Mouse (Mus musculus) erythroid progenitor cell, adult 5-6 weeks (primary cell): ENCODE results near the gene Msantd1. TPM values are rescaled to one million over a fixed set of nuclear protein-coding genes. Genes with fewer than 3 reads are reported as not detected.

ENCODE experiments used
- ATAC-seq: replicated peaks from 2 replicates; pipeline ENCODE4 v1.8.0; 2016; ENCODE audit warnings: moderate number of reproducible peaks, mild to moderate bottlenecking, moderate TSS enrichment, inconsistent platforms; ENCODE audit not compliant: poor library complexity, low FRiP score, severe bottlenecking
- total RNA-seq, 2 experiments: library from RNA; stranded (forward) in 1 of 2; stranded (reverse) in 1 of 2; fragments of 150-400 nt in 1 of 2; fragments of 186-747, 209-891 nt in 1 of 2; gene quantifications; 2 replicates each; pipeline versions ENCODE4 v1.2.3 to v1.2.4; 2015 to 2017; ENCODE audit warnings: low replicate concordance in 2 of 2

Gene Msantd1
- total RNA-seq, 2 experiments from 2014 or later: 0.42 TPM; not detected in 1

GRCm38 (mm10) chr5:34957015-34957414, 49.2 kb downstream of the Msantd1 start:
- ATAC-seq: no peak

- ATAC-seq: peak; percentile 65
Measured at GRCm38 (mm10) chr5:34960021-34960420, 52.2 kb downstream of the Msantd1 start.

DNA sequence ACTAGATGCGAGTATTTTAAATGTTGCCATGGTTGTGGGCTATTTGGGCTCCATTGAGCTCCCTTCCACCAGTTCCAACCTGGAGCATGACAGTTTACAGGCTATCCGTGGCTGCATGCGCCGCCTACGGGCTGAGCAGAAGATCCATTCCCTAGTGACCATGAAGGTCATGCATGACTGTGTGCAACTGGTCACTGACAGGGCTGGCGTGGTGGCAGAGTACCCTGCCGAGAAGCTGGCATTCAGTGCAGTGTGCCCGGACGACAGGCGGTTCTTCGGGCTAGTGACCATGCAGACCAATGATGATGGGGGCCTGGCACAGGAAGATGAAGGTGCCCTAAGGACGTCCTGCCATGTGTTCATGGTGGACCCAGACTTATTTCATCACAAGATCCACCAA, 57.7 kb downstream of the Msantd1 start:
- ATAC-seq: no peak

DNA sequence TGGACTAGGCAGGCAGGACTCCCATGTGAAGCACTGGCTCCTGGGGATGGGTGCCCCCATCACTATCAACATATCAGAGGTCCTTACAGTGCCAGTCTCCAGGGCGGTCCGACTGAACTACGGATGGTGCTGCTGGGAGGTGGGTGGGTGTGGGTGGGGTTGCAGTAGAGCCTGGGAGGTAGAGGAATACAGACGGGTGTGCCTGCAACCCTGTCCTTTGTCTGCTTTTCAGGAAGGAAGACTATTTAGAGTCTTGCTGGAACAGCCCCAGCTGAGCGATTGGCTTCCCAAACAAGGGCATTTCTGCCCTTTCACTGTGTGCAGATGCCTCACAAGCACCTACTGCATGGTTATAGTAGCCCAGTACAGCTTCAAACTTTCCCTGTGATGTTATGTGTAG, 60.6 kb downstream of the Msantd1 start:
- ATAC-seq: no peak

DNA sequence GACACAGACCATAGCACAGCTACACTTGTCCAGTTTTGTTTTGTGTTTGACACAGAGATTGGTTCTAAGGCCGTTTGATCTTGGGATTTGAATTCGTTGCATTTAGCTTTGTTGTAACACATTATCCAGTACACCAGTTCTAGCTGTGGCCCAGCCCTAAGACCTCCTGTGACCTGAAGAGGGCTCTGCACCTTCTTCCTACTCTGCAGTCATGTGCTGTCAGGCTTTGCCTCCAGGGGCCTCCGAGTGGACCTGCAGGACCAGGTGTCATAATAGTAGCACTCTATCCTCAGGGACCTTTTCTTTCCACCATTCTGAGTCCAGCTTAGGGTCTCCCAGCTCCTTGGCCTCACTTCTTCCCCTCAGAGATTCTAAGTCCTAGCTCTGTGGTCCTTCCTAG, 64.7 kb downstream of the Msantd1 start:
- no peak for ATAC-seq

Other genes starting within 250 kb of the Msantd1 start
- 5.9 and 15.5 TPM in 2 replicates for gene Nop14, start 247.9 kb upstream of the Msantd1 start, total RNA-seq (2015; ENCODE audit: low replicate concordance)
- gene Nop14, start 247.9 kb upstream of the Msantd1 start, total RNA-seq (2017; ENCODE audit: low replicate concordance): 7.2 and 12.1 TPM in 2 replicates
- 1.7 TPM in 1 of 2 replicates, not detected in the other for gene Grk4, start 247.6 kb upstream of the Msantd1 start, total RNA-seq (2015; ENCODE audit: low replicate concordance)
- gene Grk4, start 247.6 kb upstream of the Msantd1 start, total RNA-seq (2017; ENCODE audit: low replicate concordance): 0.26 TPM in 1 of 2 replicates, not detected in the other
- gene Htt, start 146.3 kb upstream of the Msantd1 start, total RNA-seq (2015; ENCODE audit: low replicate concordance): 31.7 and 38.6 TPM in 2 replicates
- 31.8 and 47.7 TPM in 2 replicates for gene Htt, start 146.3 kb upstream of the Msantd1 start, total RNA-seq (2017; ENCODE audit: low replicate concordance)
- gene Rgs12, start 41.4 kb downstream of the Msantd1 start, total RNA-seq (2015; ENCODE audit: low replicate concordance): 37.3 and 41.4 TPM in 2 replicates
- gene Rgs12, start 41.4 kb downstream of the Msantd1 start, total RNA-seq (2017; ENCODE audit: low replicate concordance): 62.8 and 79.7 TPM in 2 replicates
- not detected in 2 replicates for gene Hgfac, start 133.5 kb downstream of the Msantd1 start, total RNA-seq (2015; ENCODE audit: low replicate concordance)
- gene Hgfac, start 133.5 kb downstream of the Msantd1 start, total RNA-seq (2017; ENCODE audit: low replicate concordance): not detected in 2 replicates
- gene Dok7, start 148.8 kb downstream of the Msantd1 start, total RNA-seq (2015; ENCODE audit: low replicate concordance): not detected in 2 replicates
- not detected in 2 replicates for gene Dok7, start 148.8 kb downstream of the Msantd1 start, total RNA-seq (2017; ENCODE audit: low replicate concordance)
- 7.1 and 8.6 TPM in 2 replicates for gene Lrpap1, start 197.8 kb downstream of the Msantd1 start, total RNA-seq (2015; ENCODE audit: low replicate concordance)
- 13.3 and 17.8 TPM in 2 replicates for gene Lrpap1, start 197.8 kb downstream of the Msantd1 start, total RNA-seq (2017; ENCODE audit: low replicate concordance)